Mouse (Mus musculus) left cerebral cortex, postnatal 10 days (tissue): ENCODE data around the gene Chat. TPM values are rescaled to one million over a fixed set of nuclear protein-coding genes. Genes with fewer than 3 reads are reported as not detected.
A peak's percentile ranks its signal among the peaks of the same experiment; 100 is the strongest.

Experiments used
- DNase-seq, 2 experiments: peaks; one replicate each; pipeline ENCODE4 v3.0.0; 2021 to 2022; ENCODE audit warnings: low spot score in 2 of 2, mixed read lengths in 1 of 2; ENCODE audit errors: extremely low spot score in 1 of 2
- intact Hi-C: fragments of 180-260 bp; cut with DNase I; formaldehyde crosslinking; loops from one replicate; pipeline ENCODE4 v1.15.1; 2025
- total RNA-seq, 2 experiments: library from RNA; stranded (reverse); gene quantifications; 2 replicates each; pipeline ENCODE4 v1.2.3; 2021

The Chat gene
- 1 to 10 TPM in 1 of 2 experiments, under 1 TPM in 1; 0.63 to 1.1 TPM for total RNA-seq

- DNase-seq: no peak
- intact Hi-C loops: no loop called here
These were observed at the start of gene Chat for GRCm38 (mm10) chr14:32465889-32466288. Gene Chat (minus strand): TSS chr14:32465989.

GRCm38 (mm10) chr14:32513336-32514032 is 47.7 kb upstream of the Chat start, which contains the start of gene Ercc6:
Gene Ercc6 (plus strand): TSS chr14:32513521.
- intact Hi-C loops: no loop called here

DNA sequence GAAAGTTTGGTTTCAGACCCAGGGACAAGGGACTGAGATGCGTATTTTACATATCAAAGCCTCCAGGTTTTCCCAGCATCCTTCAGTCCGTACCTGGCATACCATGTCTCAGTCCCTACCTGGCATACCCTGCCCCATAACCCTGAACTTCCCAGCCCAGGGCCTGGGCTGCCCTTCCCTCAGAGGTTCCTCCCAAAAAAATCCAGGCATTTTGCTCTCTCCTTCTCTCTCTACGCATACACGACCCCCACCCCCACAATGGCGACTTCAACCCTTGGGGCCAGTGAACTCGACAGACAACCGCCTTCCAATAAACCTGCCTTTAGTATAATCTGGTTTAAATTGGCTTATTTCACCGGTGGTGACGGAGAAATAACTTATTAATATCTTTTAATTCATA is 47.1 kb upstream of the Chat start:
- no peak for DNase-seq
- intact Hi-C loops: no loop called here

More at GRCm38 (mm10) chr14:32513336-32514032, 47.7 kb upstream of the Chat start, which contains the start of gene Ercc6:
- DNase-seq: peak; percentile 90 to 95

DNA sequence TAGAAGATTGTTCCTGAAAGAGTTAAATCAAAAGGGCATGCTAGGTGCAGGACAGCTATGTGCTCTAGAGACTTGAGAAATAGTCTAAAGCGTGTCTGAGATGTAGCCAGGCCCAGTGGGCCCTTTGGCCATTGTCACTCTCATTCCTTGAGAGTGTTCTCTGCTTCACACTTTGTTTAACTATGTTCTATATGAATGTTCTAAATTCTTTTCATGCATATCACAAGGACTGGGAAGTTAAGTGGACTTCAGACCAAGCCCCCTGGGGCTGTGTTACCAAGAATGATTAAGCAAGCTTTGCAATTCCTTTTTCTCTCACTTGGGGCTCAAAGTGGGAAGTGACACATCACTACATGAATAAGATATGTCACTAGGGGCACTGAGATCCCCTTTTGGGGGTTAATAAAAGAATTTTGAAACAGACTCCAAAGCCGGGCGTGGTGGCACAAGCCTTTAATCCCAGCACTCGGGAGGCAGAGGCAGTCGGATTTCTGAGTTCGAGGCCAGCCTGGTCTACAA is 43.7 kb upstream of the Chat start:
- no peak for DNase-seq
- intact Hi-C loops: no loop called here

GRCm38 (mm10) chr14:32508105-32508835 is 42.5 kb upstream of the Chat start:
- intact Hi-C loops: no loop called here
- DNase-seq: no peak

DNA sequence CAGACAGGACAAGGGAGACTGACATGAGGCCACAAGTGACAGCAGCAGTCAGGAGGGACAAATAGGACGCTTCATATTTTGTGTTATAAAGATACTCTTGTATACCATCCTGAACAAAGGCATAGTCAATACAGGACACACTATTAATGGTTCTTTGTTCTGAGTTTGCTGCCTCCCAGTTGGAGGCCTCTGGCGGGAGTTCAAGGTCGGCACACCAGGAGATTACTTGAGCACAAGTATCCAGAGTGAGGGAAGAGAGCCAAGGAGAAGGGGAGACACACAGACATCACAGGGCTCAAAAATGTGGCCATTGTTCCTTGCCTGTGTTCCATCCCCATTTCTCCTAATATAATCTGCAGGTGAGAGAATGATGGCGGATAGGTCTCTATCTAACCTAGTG is 41.4 kb upstream of the Chat start:
- no peak for DNase-seq
- intact Hi-C loops: no loop called here

- intact Hi-C loops: no loop called here
These were observed 40.5 kb upstream of the Chat start for GRCm38 (mm10) chr14:32506329-32506728.

DNA sequence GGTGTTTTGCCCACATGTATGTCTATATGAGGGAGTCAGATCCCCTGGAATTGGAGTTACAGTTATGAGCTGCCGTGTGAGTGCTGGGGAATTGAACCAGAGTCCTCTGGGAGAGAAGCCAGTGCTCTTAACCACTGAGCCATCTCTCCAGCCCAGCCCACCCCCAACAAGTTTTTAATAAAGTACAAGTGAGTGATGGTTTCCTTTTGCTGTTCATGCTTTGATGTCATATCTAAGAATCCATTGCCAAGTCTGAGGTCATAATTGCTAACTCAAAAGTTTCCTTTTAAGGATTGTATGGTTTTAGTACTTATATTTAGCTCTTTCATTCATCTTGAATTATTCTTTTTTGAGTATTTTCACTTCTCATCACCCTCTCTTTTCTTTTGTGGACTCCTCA is 38.1 kb upstream of the Chat start:
- DNase-seq: no peak
- intact Hi-C loops: no loop called here

More at GRCm38 (mm10) chr14:32506329-32506728, 40.5 kb upstream of the Chat start:
- no peak for DNase-seq

GRCm38 (mm10) chr14:32502764-32503688 is 37.2 kb upstream of the Chat start:
- DNase-seq: no peak
- intact Hi-C loops: no loop called here

DNA sequence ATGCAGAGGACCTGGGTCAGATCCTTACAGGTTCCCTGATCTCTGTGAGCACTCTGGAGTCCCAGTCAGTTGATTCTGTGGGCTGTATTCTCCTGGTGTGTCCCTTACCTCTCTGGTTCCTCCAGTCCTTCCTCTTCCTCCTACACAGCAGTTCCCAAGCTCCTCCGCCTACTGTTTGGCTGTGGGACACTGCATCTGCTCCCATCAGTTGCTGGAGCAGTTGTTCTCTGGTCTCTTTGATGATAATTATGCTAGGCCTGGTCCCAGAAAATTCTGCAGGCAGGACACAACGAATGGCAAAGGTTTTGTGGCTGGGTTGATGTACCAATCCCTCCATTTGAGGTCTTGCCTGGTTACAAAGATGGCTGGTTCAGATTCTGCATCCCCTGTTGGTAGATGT is 35.5 kb upstream of the Chat start:
- intact Hi-C loops: no loop called here

DNA sequence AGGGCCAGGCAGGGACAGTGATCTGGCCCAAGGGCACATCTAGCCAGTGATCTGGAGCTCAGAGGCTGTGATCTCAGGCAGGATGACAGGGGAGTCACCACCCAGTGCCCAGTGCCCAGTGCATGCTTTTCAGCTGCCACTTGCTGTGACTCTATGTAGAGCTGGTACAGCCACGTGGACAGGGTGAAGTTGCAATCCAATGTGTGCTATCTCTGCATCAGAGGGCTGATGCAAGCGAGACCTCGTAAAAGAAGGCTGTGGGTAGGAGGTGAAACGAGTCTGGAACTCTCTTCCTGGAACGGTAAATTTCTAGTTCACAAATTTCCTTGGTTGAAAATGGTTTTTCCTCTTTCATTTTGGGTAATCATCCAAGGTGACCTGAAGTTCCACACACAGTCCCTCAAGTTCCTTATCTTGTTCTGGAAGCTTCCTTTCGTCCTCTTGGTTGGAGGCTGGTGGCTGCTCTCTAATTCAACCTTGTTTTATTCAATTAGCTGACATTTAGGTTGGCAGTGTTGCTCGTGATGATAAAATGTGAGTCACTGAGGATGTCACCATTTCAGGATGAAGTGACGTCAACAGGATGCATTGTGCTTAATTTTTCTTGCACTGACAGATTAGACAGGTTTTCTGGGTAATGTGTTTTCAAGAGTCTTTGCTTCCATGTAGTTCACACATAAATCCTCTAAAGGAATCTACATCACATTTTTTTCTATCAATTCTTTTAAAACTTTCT is 30.5 kb upstream of the Chat start:
- no peak for DNase-seq
- intact Hi-C loops: no loop called here

More for the DNA sequence above, 35.5 kb upstream of the Chat start:
- DNase-seq: no peak

DNA sequence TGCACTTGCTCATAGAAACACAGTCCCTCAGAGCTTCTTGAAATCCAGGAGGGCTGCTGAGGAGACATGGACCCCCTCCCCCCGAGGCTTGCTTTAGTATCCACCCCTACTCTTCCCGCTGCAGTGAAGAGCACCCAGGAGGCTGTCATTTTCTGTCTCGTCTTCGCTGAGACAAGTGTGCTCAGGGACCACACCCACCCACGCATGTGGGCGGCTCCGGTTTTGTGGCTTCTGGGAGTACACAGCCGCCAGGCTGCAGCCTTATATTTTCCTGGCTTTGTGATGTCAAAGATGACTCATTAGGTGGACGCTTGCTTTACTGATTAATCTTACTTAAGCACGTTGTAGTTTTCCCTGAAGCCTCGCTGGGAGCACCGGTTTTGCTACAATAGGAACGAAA is 26.7 kb upstream of the Chat start:
- no peak for DNase-seq
- intact Hi-C loops: no loop called here

DNA sequence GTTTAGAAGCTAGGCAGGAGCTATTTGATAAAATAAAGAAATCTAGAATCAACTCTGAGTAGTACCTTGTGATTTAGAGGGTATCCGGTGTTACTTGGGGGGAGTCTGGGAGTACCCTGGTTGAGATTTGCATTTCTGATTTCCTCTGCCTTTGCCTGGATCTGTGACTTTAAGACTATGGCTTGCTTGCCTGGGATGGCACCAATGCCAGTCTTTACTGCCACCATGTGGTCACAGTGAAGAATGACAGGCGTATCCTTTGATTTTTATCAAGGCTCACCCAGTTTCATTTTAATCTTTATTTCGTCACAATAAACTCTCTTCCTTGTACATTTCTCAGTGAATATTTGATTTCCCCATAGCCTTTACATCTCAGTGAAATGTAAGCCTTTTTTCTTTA is 16.3 kb upstream of the Chat start:
- no peak for DNase-seq

GRCm38 (mm10) chr14:32477581-32477980 is 11.8 kb upstream of the Chat start:
- DNase-seq: no peak
- intact Hi-C loops: no loop called here

More for the DNA sequence above, 16.3 kb upstream of the Chat start:
- intact Hi-C loops: loop anchor here (2.0 kb wide), 1 partner anchor 253 kb away; no protein-coding TSS in a partner anchor

GRCm38 (mm10) chr14:32476559-32476958 is 10.8 kb upstream of the Chat start:
- DNase-seq: no peak
- intact Hi-C loops: no loop called here

DNA sequence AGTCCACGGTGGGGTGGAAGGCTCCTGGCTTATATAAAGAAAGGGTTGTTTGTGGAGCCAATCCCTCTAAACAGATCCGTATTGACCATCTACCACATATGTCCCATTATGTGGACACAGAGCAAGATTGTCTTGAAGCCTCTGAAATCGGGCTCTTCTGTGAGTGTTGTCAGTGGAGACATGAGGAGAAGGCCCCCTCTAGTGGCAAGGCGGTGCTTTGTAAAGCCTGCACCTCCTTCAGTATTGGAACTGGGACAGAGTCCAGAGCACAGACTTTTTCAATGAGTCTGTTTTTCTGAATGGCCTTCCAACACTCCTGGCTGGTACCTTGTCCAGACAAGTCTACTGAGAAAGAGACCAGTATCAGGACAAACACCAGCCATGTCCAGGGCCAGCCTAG is 7.2 kb upstream of the Chat start:
- intact Hi-C loops: no loop called here
- peak; percentile 38 to 69 for DNase-seq

- peak in 1 of 2 experiments; percentile 56 for DNase-seq
- intact Hi-C loops: no loop called here
These were observed 1.8 kb upstream of the Chat start for GRCm38 (mm10) chr14:32467606-32468005.

DNA sequence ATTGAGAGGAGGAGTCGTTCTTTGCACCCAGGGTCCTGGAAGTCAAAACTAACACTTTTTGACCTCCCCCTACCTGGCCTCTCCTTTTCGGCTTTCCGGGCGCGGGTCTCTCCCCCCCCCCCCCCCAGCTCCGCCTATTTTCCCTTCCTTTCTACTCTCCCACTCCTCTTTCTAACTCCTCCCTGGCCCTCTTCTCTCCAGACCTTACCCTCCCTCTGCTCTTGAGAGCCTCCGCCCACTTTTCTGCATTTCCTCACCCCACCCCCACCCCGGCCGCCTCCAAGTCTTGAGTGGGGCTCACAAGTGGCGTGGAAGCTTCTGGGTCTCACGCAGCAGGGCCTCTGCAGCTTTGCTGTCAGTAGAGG is 301 bp downstream of the Chat start:
- no peak for DNase-seq
- intact Hi-C loops: no loop called here
